Mouse (Mus musculus) stomach, embryonic 14.5 days (tissue): ENCODE results near the gene Pxmp4. TPM values are rescaled to one million over a fixed set of nuclear protein-coding genes. Genes with fewer than 3 reads are reported as not detected.
A peak's percentile ranks its signal among the peaks of the same experiment; 100 is the strongest.

Experiments used
- ATAC-seq: fragments of 200-750 bp; cut with Nextera tagmentation; 2 replicates; pipeline ENCODE4 v1.8.0; 2017; ENCODE audit warnings: low read depth, moderate TSS enrichment; ENCODE audit not compliant: insufficient number of reproducible peaks, insufficient read depth, low FRiP score
- H3K27ac ChIP-seq: fragments of 300-500 bp; sonication (generic); 2 replicates; pipeline ENCODE4 v1.5.1; 2014; ENCODE audit warnings: mild to moderate bottlenecking, low read length, moderate library complexity, mixed read lengths
- H3K27me3 ChIP-seq: fragments of 300-500 bp; sonication (generic); 2 replicates; pipeline ENCODE4 v1.6.1; 2014; ENCODE audit warnings: low read length, control low read depth, mixed read lengths; ENCODE audit not compliant: control insufficient read depth, insufficient read depth
- H3K36me3 ChIP-seq: fragments of 300-500 bp; sonication (generic); 2 replicates; pipeline ENCODE4 v1.6.1; 2014; ENCODE audit warnings: mild to moderate bottlenecking, control low read depth, low read length, moderate library complexity, mixed read lengths; ENCODE audit not compliant: control insufficient read depth, insufficient read depth
- H3K4me1 ChIP-seq: fragments of 300-500 bp; sonication (generic); 2 replicates; pipeline ENCODE4 v1.6.1; 2014; ENCODE audit warnings: low read length, control low read depth, mixed read lengths; ENCODE audit not compliant: control insufficient read depth, insufficient read depth
- H3K4me2 ChIP-seq: fragments of 300-500 bp; sonication (generic); replicated peaks from 2 replicates; pipeline ENCODE4 v1.6.1; 2014; ENCODE audit warnings: low read depth, low read length, control low read depth
- H3K4me3 ChIP-seq: fragments of 300-500 bp; sonication (generic); 2 replicates; pipeline ENCODE4 v1.5.1; 2014; ENCODE audit warnings: low read depth, low read length, control low read depth
- H3K9ac ChIP-seq: fragments of 300-500 bp; sonication (generic); replicated peaks from 2 replicates; pipeline ENCODE4 v1.6.1; 2014; ENCODE audit warnings: low read depth, mild to moderate bottlenecking, control low read depth, low read length, moderate library complexity, mixed read lengths
- H3K9me3 ChIP-seq: fragments of 300-500 bp; sonication (generic); 2 replicates; pipeline ENCODE4 v1.6.1; 2016; ENCODE audit warnings: low read depth, low read length, control low read depth; ENCODE audit not compliant: control insufficient read depth
- WGBS: fragments of 180-500 bp; shearing (Covaris S2); extraction: QIAGEN DNeasy Blood & Tissue Kit; methylation state at CpG from one replicate; pipeline ENCODE4 v1.1.7; 2014; 5-methylcytosine and 5-hydroxymethylcytosine counted together
- polyA plus RNA-seq: library from polyadenylated mRNA; unstranded; fragments of >200 nt; fragmentation: Nextera tagmentation; extraction: Ambion mirVana; gene quantifications from 2 replicates; pipeline ENCODE4 v1.2.1, GENCODE M21; 2014

The Pxmp4 gene
- polyA plus RNA-seq = 29.3 and 29.5 TPM in 2 replicates

GRCm38 (mm10) chr2:154603638-154604153 is at the start of gene Pxmp4:
Pxmp4 (minus strand) TSS chr2:154603708.
- Histone ChIP-seq H3K4me1 (peaks cover 7% of the 10 kb centered on the region; the same call in 1 of the 2 replicates), H3K27me3 (no peaks in the 10 kb centered on the region), H3K4me2 (peak within 1 kb of the TSS; percentile 88), H3K27ac (no peak within 1 kb of the TSS; the same call in 1 of the 2 replicates), H3K36me3 (no peaks in the 10 kb centered on the region), H3K9me3 (no peaks in the 10 kb centered on the region), H3K4me3 (peak within 1 kb of the TSS; percentile 87), H3K9ac (peak within 1 kb of the TSS; percentile 80)
- ATAC-seq = peak; percentile 100
- WGBS = 1% methylated on average over 13 of the region's 13 CpGs

DNA sequence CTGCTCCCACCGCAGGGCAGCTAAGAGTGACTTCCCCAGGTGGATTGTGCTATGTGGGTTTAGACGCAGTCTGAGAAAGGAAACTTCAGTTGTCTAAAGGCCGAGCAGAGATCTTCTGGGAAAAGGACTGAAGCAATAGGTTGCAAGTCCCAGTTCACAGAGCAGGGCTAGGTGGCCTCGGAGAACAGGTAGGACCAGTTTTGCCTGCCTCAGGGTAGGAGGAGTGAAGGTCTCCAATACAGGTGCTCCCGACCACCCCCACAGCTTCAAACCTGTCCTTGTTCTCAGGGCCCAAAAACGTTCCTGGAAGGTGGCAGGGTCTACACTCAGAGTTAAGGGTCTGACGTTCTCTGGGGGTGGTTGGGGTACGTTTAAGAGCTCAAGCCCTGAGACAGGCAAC is 47.9 kb upstream of the Pxmp4 start, which contains the start of gene Chmp4b:
Gene Chmp4b, plus strand, starts transcription at position 343 of the 400 bp plus-strand sequence.
- no peaks in the 10 kb centered on the region; the same call in 1 of the 2 replicates for H3K9me3 ChIP-seq
- H3K27ac ChIP-seq = peak within 1 kb of the TSS; percentile 88
- ATAC-seq = peak; percentile 85
- 43% methylated on average over 8 of the region's 8 CpGs for WGBS
- 0 out of 2 replicates have a peak, but pooled peaks cover 3% of the 10 kb centered on the region for H3K4me1 ChIP-seq
- H3K36me3 ChIP-seq = no peaks in the 10 kb centered on the region
- peak within 1 kb of the TSS; percentile 21; the same call in 1 of the 2 replicates for H3K4me2 ChIP-seq
- H3K9ac ChIP-seq = no peak within 1 kb of the TSS
- H3K4me3 ChIP-seq = no peak within 1 kb of the TSS
- H3K27me3 ChIP-seq = no peaks in the 10 kb centered on the region

DNA sequence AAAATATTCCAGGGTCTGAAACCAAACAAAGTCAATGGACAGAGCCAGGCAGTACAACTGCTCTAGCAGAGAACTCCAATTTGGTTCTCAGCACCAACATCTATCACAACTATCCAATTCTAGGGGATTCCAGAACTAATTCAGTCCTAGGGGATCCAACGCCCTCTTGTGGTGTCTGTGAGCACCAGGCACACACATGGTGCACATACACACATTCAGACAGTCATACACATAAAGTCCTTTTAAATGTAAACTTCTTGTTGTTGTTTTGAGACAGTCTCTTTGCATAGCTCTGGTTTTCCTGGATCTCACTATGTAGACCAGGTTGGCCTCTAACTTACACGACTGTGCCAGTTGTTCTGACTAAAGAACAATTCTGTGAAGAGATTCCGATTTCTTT is 46.9 kb upstream of the Pxmp4 start:
- peak overlapping the region; percentile 88; the same call in 1 of the 2 replicates for H3K27ac ChIP-seq
- ATAC-seq = no peak
- WGBS = 86% methylated on average over 3 of the region's 3 CpGs

DNA sequence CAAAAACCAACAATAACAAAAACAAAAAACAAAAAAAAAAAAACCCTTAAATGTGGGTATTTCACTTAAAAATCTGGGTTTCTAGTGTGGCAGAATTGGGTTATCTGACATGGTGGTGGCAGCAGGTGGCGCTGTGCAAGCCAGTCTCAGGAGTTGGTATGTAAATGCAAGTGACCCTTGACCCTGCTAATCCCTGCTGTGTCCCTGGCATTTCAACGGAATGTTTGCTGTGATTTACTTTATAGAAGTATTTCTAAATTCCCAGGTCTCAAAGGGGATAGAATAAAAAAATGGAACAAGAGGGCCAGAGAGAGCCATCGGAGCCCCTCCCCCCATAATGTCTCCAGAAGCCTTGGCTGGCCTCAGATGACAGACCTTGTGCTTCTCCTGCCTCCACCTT is 44.6 kb upstream of the Pxmp4 start:
- WGBS = 15% methylated on average over 3 of the region's 3 CpGs
- H3K4me2 ChIP-seq = no peak overlapping the region
- no peak overlapping the region for H3K9ac ChIP-seq
- no peaks in the 10 kb centered on the region for H3K36me3 ChIP-seq
- H3K27ac ChIP-seq = no peak overlapping the region
- no peaks in the 10 kb centered on the region for H3K27me3 ChIP-seq
- no peaks in the 10 kb centered on the region; the same call in 1 of the 2 replicates for H3K9me3 ChIP-seq
- H3K4me3 ChIP-seq = no peak overlapping the region
- H3K4me1 ChIP-seq = 0 out of 2 replicates have a peak, but pooled peaks cover 3% of the 10 kb centered on the region
- ATAC-seq = no peak

More for the DNA sequence above, 46.9 kb upstream of the Pxmp4 start:
- Histone ChIP-seq H3K36me3 (no peaks in the 10 kb centered on the region), H3K4me2 (no peak overlapping the region), H3K9me3 (no peaks in the 10 kb centered on the region; the same call in 1 of the 2 replicates), H3K27me3 (no peaks in the 10 kb centered on the region), H3K4me1 (0 out of 2 replicates have a peak, but pooled peaks cover 3% of the 10 kb centered on the region), H3K4me3 (no peak overlapping the region), H3K9ac (no peak overlapping the region)

DNA sequence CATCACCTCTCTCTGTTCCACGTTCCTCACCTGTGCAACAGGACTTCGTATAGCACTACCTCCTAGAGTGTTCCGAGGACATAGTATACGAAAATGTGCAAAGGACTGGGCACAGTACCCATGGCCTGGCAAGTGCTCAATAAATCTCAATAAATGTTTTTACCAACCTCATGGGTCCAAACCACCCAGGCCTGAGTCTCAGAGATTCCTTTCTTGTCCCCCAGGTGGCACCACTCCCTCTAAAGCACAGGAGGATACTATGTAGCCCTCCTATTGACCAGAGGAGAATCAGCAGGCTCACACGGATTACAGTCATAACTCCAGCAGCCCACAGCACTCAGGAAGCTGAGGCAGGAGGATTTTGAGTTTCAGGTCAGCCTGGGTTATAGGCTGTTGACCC is 43.1 kb upstream of the Pxmp4 start:
- Histone ChIP-seq H3K9me3 (no peaks in the 10 kb centered on the region; the same call in 1 of the 2 replicates), H3K36me3 (no peaks in the 10 kb centered on the region), H3K4me2 (no peak overlapping the region), H3K4me1 (0 out of 2 replicates have a peak, but pooled peaks cover 3% of the 10 kb centered on the region), H3K27me3 (no peaks in the 10 kb centered on the region), H3K27ac (no peak overlapping the region), H3K9ac (no peak overlapping the region), H3K4me3 (no peak overlapping the region)
- 79% methylated on average over 5 of the region's 5 CpGs for WGBS
- no peak for ATAC-seq

DNA sequence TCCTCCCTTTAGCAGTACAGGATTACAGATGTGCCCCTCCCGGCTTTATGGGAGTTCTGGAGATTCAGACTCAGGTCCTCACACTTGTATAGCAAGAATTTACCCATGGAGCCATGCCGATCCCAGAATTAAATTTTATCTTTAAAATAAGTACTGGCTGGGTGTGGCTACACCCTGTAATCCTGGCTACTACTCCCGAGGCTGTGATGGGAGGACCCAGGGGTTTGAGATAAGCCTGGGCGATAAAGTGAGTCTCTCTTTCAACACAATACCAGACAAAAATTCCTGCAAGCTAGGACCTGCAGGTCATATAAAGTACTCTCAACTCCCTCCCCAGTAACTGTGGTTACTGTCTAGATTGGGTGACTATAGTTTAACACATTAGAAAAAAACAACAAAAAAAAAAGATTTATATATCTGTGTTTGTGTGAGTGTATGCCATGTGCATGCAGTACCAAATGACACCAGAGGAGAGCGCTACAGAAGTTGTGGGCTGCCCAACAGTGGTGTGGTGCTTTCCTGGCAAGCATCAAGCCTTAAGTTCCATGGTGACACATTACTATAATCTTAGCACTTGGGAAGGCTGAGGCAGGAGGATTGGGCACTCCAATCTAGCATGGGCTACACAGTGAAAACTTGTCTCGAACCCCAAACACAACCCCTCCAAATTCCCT is 39.3 kb upstream of the Pxmp4 start:
- Histone ChIP-seq H3K4me2 (no peak overlapping the region), H3K27me3 (no peaks in the 10 kb centered on the region), H3K4me1 (no peaks in the 10 kb centered on the region), H3K9me3 (peaks cover 3% of the 10 kb centered on the region; the same call in 1 of the 2 replicates), H3K9ac (no peak overlapping the region), H3K36me3 (peaks cover 6% of the 10 kb centered on the region; the same call in 1 of the 2 replicates), H3K27ac (no peak overlapping the region), H3K4me3 (no peak overlapping the region)
- ATAC-seq = no peak
- WGBS = 76% methylated on average over 6 of the region's 6 CpGs

GRCm38 (mm10) chr2:154642005-154642459 is 38.5 kb upstream of the Pxmp4 start:
- Histone ChIP-seq H3K27me3 (no peaks in the 10 kb centered on the region), H3K4me1 (no peaks in the 10 kb centered on the region), H3K9me3 (peaks cover 3% of the 10 kb centered on the region; the same call in 1 of the 2 replicates), H3K27ac (no peak overlapping the region), H3K4me2 (no peak overlapping the region), H3K36me3 (peaks cover 9% of the 10 kb centered on the region; the same call in 1 of the 2 replicates), H3K9ac (no peak overlapping the region), H3K4me3 (no peak overlapping the region)
- no peak for ATAC-seq
- WGBS = 88% methylated on average over 9 of the region's 9 CpGs

DNA sequence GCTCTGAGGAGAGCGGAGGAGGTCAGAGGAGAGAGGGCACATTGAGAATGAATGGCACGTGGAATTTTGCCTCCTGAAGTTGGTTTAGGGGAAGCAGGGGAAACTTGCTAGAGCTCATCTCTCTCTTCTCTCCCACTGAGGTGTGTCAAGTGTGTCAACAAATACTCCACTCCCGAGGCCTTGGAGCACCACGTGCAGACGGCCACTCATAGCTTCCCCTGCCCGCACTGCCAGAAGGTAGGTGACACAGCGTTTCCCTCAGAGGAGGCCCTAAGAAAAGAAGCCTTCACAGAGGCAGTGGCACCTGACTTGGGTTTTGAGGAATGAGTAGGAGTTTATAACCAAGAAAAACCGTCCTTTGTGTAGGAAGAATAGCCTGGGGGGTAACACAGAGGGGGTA is 37.7 kb upstream of the Pxmp4 start:
- 75% methylated on average over 8 of the region's 8 CpGs for WGBS
- peaks cover 9% of the 10 kb centered on the region; the same call in 1 of the 2 replicates for H3K36me3 ChIP-seq

More for the DNA sequence above, 37.7 kb upstream of the Pxmp4 start:
- no peak overlapping the region for H3K9ac ChIP-seq
- no peak overlapping the region for H3K4me2 ChIP-seq
- no peak overlapping the region for H3K27ac ChIP-seq
- no peak for ATAC-seq
- H3K4me1 ChIP-seq = no peaks in the 10 kb centered on the region
- peaks cover 3% of the 10 kb centered on the region; the same call in 1 of the 2 replicates for H3K9me3 ChIP-seq
- no peak overlapping the region for H3K4me3 ChIP-seq
- no peaks in the 10 kb centered on the region for H3K27me3 ChIP-seq
